Mouse (Mus musculus): ENCODE results near the gene Arhgdia.

DNA sequence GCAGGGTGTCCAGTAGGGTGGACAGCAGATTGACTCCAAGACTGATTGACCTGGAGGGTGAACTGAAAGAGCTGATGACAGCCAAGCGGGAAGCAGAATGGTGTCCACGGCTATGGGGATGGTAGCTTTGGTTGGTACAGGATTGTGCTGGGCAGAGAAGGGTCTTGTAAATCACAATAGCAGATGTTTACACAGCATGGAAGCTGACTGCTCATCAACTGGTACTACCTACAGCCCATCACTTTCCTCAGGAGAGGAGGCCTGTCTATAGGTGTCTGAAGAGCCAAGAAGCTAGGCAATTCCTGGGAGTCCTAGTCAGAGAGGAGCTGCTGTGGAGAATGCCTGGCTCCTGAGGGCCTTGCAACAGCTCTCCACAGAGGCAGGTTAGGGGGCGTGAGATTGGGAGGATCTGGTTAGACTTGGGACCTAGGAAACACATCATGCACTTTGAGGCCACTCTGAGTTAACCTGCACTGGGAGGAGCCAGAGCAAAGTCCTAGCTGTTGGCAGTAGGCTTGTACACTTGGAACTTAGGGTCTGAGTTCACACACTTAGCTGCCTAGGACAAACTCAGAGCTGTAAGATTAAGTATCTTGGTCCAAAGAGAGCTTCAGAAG is 5.0 kb downstream of the Arhgdia start:
- TF ChIP-seq POLR2A (IDR thresholded peaks at IDR 0.05; ENCODE audit: extremely low read depth, insufficient read depth, low read length) (peak; percentile 59; the same call in 1 of the 2 replicates), CTCF (IDR thresholded peaks at IDR 0.05; ENCODE audit: low read depth, low read length) (no peak)
